Mouse (Mus musculus) limb, embryonic 15.5 days (tissue): ENCODE data around the gene Syt14. TPM values are rescaled to one million over a fixed set of nuclear protein-coding genes. Genes with fewer than 3 reads are reported as not detected.

Experiments
- ATAC-seq: fragments of 200-750 bp; cut with Nextera tagmentation; 2 replicates; pipeline ENCODE4 v1.8.0; 2017; ENCODE audit warnings: low read depth, moderate TSS enrichment; ENCODE audit not compliant: insufficient number of reproducible peaks, low FRiP score, low TSS enrichment
- H3K27ac ChIP-seq: fragments of 300-500 bp; sonication (generic); 2 replicates; pipeline ENCODE4 v1.5.1; 2015; ENCODE audit warnings: moderate library complexity, mild to moderate bottlenecking, inconsistent platforms
- H3K27me3 ChIP-seq: fragments of 300-500 bp; sonication (generic); 2 replicates; pipeline ENCODE4 v1.6.1; 2015; ENCODE audit warnings: inconsistent platforms
- H3K36me3 ChIP-seq: fragments of 300-500 bp; sonication (generic); 2 replicates; pipeline ENCODE4 v1.6.1; 2015; ENCODE audit warnings: inconsistent platforms
- H3K4me1 ChIP-seq: fragments of 300-500 bp; sonication (generic); 2 replicates; pipeline ENCODE4 v1.6.1; 2015; ENCODE audit warnings: inconsistent platforms
- H3K4me2 ChIP-seq: fragments of 300-500 bp; sonication (generic); 2 replicates; pipeline ENCODE4 v1.6.1; 2015; ENCODE audit warnings: mild to moderate bottlenecking, inconsistent platforms
- H3K4me3 ChIP-seq: fragments of 300-500 bp; sonication (generic); 2 replicates; pipeline ENCODE4 v1.5.1; 2015; ENCODE audit warnings: mild to moderate bottlenecking, inconsistent platforms
- H3K9ac ChIP-seq: fragments of 300-500 bp; sonication (generic); 2 replicates; pipeline ENCODE4 v1.6.1; 2015; ENCODE audit warnings: inconsistent platforms
- H3K9me3 ChIP-seq: fragments of 300-500 bp; sonication (generic); 2 replicates; pipeline ENCODE4 v1.6.1; 2016; ENCODE audit warnings: inconsistent platforms
- WGBS: fragments of 180-500 bp; shearing (Covaris S2); methylation state at CpG from one replicate; pipeline ENCODE4 v1.1.7; 2015; 5-methylcytosine and 5-hydroxymethylcytosine counted together
- polyA plus RNA-seq: library from polyadenylated mRNA; unstranded; fragments of >200 nt; fragmentation: Nextera tagmentation; extraction: Ambion mirVana; gene quantifications from 2 replicates; pipeline ENCODE4 v1.2.1, GENCODE M21; 2015

Syt14 gene
- polyA plus RNA-seq, 1 experiment from 2014 or later: 1.5 TPM

DNA sequence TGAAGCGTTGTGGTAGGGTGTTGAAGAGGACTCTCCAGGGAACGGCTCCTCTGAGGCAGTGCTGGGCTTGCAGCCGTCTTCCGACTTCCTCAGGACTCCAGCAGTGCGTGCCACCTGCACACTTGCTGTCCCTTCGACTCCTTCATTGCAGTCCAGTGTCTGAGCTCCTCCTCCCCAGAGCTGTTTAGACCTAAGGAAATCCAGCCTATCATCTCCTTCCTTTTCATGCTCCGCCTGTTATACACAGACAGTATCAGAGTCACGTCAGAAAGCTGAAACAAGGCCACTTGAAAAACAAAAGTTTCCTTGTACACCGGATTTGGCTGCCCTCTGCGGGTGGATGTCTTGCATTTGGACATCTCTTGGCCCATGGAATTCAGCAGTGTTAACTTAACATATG, 138.4 kb downstream of the Syt14 start:
- Histone ChIP-seq H3K9me3 (no peaks in the 10 kb centered on the region), H3K27ac (no peak overlapping the region), H3K27me3 (no peaks in the 10 kb centered on the region), H3K36me3 (no peaks in the 10 kb centered on the region), H3K9ac (no peak overlapping the region), H3K4me3 (no peak overlapping the region), H3K4me2 (no peak overlapping the region), H3K4me1 (no peaks in the 10 kb centered on the region)
- no peak for ATAC-seq
- WGBS: 63% methylated on average over 10 of the region's 10 CpGs

DNA sequence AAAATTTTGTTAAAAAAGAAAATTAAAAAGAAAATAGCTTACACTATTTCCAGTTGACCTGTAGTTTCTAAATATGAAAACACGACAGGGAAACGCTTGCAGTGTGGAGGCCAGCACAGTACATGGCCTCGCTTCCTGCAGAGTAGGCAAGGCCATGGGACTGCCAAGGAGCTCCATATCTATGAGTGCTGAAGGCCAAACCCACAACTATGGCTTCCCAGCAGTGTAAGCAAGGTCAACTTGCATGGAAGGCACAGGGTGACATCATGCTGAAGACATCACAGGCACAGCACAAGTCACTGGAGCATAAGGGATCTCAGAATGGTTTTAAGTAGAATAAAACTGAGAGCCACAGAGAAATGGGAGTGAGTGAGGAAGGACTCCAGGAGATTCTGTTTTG, 139.5 kb downstream of the Syt14 start:
- no peak for ATAC-seq
- Histone ChIP-seq H3K27me3 (no peaks in the 10 kb centered on the region), H3K36me3 (no peaks in the 10 kb centered on the region), H3K9ac (no peak overlapping the region), H3K4me3 (no peak overlapping the region), H3K9me3 (no peaks in the 10 kb centered on the region), H3K27ac (no peak overlapping the region), H3K4me2 (no peak overlapping the region), H3K4me1 (no peaks in the 10 kb centered on the region)
- 94% methylated on average over 3 of the region's 3 CpGs for WGBS

DNA sequence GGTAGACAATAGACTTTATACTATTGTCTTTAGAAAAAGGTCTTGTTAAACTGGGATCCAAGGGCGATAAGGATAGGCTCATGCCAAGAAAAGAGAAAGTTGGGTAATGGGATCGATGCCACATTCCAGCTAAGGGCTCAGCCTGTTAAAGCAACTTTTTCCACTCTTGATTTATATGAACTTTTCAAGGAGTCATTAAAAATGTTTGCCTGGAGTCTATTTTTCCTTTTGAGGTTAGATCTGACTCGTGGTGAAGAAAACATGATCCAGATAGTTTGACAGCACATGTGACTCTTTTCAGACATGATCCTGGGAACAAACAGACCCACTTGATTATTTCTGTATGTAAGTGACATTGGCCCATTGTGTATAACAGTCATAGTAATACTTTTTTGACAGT, 144.9 kb downstream of the Syt14 start:
- 39% methylated on average over 3 of the region's 3 CpGs for WGBS
- no peaks in the 10 kb centered on the region for H3K36me3 ChIP-seq

DNA sequence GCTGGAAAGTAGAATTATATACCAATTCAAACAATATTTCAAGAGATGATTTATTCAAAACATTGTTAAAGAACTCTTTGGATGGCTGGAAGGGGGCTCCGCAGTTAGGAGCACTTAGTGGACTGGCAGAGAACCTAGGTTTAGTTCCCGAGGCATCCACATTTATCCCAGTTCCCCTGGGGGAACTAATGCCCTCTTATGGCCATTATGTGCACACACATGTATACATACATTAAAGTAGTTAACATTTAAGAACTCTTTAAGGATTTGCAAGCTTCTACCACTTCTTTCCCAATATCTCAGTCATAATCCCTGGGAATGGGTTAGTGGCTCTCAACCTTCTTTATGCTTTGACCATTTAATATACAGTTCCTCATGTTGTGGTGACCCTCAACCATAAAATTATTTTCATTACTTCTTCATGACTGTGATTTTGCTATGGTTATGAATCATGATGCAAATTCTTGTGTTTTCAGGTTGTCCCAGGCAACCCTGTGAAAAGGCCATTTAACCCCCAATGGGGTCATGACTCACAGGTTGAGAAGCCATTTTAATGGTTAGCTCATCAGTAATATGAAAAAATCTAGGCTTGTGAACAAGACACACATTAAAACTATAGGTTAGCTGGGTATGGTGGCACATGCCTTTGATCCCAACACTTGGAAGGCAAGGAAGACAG, 152.8 kb downstream of the Syt14 start:
- 74% methylated on average over 2 of the region's 2 CpGs for WGBS
- no peaks in the 10 kb centered on the region for H3K9me3 ChIP-seq
- no peaks in the 10 kb centered on the region for H3K36me3 ChIP-seq
- no peak overlapping the region for H3K4me2 ChIP-seq
- no peaks in the 10 kb centered on the region for H3K4me1 ChIP-seq
- no peak overlapping the region for H3K9ac ChIP-seq
- no peaks in the 10 kb centered on the region for H3K27me3 ChIP-seq
- H3K27ac ChIP-seq: no peak overlapping the region
- H3K4me3 ChIP-seq: no peak overlapping the region
- no peak for ATAC-seq

More for the DNA sequence above, 144.9 kb downstream of the Syt14 start:
- Histone ChIP-seq H3K4me3 (no peak overlapping the region), H3K4me2 (no peak overlapping the region), H3K27me3 (no peaks in the 10 kb centered on the region), H3K9ac (no peak overlapping the region), H3K4me1 (no peaks in the 10 kb centered on the region), H3K9me3 (no peaks in the 10 kb centered on the region), H3K27ac (no peak overlapping the region)
- no peak for ATAC-seq

DNA sequence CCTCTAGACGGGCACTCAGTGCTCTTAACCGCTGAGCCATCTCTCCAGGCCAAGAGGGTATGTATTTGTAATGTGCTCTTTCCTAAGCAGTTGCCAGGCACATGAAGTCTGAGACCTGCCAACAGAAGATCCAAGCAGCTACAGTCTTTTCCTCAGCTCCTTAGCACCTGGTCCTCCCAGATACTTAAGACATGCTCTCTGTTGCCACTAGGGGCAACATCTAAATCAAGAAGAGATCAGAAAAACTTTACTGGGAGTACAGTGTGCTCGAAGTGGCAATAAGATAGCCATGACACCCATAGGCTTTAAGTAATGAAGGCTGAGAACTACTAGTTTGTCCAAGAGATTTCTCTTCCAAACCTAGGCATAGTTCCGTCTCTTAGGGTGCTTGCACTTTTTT, 155.4 kb downstream of the Syt14 start:
- no peak overlapping the region for H3K27ac ChIP-seq
- no peak overlapping the region for H3K4me3 ChIP-seq
- ATAC-seq: no peak
- no peak overlapping the region for H3K9ac ChIP-seq
- no peaks in the 10 kb centered on the region for H3K9me3 ChIP-seq
- H3K36me3 ChIP-seq: no peaks in the 10 kb centered on the region
- 76% methylated on average over 4 of the region's 4 CpGs for WGBS
- no peaks in the 10 kb centered on the region for H3K27me3 ChIP-seq
- no peaks in the 10 kb centered on the region for H3K4me1 ChIP-seq
- no peak overlapping the region for H3K4me2 ChIP-seq

DNA sequence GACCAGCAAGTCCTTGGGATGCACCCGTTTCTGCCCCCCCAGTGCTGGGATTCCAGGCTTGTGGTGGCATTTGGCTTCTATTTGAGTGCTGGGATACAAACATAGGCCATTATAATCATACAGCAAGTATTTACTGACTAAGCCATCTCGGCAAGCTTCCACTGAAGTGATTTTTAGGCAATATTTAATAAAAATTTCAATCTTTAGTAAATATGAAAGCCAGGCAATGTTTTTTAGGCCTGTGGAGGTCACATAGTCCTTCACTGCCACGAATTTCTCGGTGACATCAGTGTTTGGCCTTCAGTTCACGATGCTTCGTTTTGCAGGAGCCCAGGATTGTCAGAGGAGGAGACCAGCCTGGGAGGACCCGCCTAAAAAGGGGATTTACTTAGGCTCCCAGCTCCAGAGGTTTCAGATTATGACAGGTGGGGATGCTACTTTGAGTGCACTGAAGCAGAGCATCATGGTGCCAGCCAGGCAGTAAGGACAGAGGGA, 156.4 kb downstream of the Syt14 start:
- Histone ChIP-seq H3K4me2 (no peak overlapping the region), H3K9me3 (no peaks in the 10 kb centered on the region), H3K4me1 (no peaks in the 10 kb centered on the region), H3K27ac (no peak overlapping the region), H3K9ac (no peak overlapping the region), H3K4me3 (no peak overlapping the region), H3K27me3 (no peaks in the 10 kb centered on the region), H3K36me3 (no peaks in the 10 kb centered on the region)
- 87% methylated on average over 7 of the region's 7 CpGs for WGBS
- no peak for ATAC-seq

DNA sequence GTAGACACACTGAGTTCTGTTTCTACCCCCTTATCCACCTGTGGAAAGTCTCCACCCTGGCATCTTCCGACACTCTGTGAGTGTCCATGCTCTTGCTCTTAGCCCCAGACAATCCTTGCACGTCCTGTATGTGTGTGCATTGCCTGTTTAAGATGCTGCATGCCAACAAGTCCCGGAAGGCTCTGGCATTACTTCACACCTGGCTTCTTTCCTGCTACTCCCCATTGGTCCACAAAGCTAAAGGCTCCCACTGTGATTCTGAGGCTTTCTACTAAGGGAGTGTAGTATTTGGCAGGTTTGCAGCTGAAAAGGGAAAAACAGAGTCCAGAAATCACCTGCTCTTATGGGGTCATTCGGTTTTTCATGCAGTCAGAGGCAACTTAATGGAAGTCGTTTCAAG, 162.7 kb downstream of the Syt14 start:
- Histone ChIP-seq H3K27ac (no peak overlapping the region), H3K4me3 (no peak overlapping the region), H3K9ac (no peak overlapping the region), H3K4me2 (no peak overlapping the region), H3K4me1 (no peaks in the 10 kb centered on the region), H3K9me3 (no peaks in the 10 kb centered on the region), H3K36me3 (no peaks in the 10 kb centered on the region), H3K27me3 (no peaks in the 10 kb centered on the region)
- ATAC-seq: no peak
- WGBS: 45% methylated on average over 5 of the region's 5 CpGs

DNA sequence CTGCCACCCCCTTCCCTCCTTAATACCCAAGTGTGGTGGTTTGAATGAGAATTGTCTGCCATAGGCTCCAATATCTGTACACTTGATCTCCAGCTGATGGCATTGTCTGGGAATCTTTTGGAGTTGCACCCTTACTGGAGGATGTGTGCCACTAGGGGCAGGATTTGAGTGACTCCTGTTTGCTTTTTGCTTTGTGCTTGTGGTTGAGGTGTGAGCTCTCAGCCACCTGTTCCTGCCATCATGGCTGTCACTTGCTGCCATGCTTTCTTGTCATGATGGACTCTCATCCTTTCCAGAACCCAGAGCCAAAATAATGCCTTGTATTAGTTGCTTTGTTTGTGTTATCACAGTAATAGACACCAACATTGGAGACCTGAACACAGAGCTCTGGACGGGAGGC, 165.8 kb downstream of the Syt14 start:
- no peak overlapping the region for H3K4me3 ChIP-seq

DNA sequence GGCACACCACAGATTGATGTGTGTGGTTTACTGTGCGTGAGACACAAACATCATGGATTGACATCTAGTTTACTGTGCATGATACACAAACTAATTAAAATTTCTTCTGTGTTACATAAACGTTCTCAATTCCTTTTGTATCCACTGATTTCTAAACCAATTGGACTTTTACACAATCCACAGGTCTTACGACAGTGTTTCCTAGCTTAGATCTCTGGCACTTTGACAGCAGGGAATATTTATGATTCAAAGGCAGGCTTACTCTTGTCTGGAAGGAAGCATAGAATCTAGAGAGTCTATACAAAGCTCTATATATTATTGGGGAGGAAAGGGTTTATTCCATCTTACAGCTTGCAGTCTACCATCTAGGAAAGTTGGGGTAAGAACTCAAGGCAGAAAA, 171.1 kb downstream of the Syt14 start:
- H3K4me1 ChIP-seq: peaks cover 16% of the 10 kb centered on the region
- H3K36me3 ChIP-seq: no peaks in the 10 kb centered on the region
- no peak for ATAC-seq
- no peaks in the 10 kb centered on the region for H3K9me3 ChIP-seq
- no peak overlapping the region for H3K9ac ChIP-seq
- no peaks in the 10 kb centered on the region for H3K27me3 ChIP-seq
- no peak overlapping the region for H3K4me3 ChIP-seq
- 51% methylated on average over 3 of the region's 3 CpGs for WGBS
- H3K27ac ChIP-seq: no peak overlapping the region
- H3K4me2 ChIP-seq: no peak overlapping the region

More for the DNA sequence above, 165.8 kb downstream of the Syt14 start:
- WGBS: 89% methylated on average over 1 of the region's 1 CpGs
- no peak overlapping the region for H3K4me2 ChIP-seq
- no peak overlapping the region for H3K9ac ChIP-seq
- no peak for ATAC-seq
- no peaks in the 10 kb centered on the region for H3K9me3 ChIP-seq
- H3K27ac ChIP-seq: no peak overlapping the region
- H3K4me1 ChIP-seq: no peaks in the 10 kb centered on the region
- H3K27me3 ChIP-seq: no peaks in the 10 kb centered on the region
- no peaks in the 10 kb centered on the region for H3K36me3 ChIP-seq

DNA sequence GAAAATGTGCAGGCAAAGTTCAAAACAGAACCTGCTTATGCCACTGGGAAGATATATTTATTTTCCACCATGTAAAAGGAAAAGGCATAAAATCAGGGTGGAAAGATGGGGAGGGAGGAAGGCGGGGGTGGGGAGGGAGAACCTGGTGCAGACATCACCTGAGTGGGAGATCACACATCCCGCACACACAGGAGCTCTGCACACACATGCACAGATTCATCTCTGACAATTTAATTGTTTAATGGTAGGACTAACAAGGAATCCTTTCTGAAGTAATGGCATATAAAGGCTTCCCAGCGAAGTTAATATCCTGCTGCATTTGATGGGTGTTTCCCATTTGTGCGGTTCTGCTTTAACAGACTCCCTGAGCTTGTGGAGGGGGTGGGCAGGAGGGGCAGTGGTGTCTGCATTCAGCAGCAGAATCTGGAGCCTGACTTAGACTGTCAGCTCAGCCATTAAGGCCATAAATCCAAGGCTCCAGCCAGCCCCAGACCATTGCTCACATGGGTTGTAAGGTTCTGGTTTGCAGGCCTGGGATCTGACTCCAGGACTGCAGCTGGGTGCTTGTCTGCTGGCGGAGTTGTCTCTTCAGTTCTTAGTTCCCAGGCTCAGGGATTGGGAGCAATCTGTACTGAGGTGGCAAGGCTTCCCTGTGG, 174.1 kb downstream of the Syt14 start:
- H3K27me3 ChIP-seq: no peaks in the 10 kb centered on the region
- no peaks in the 10 kb centered on the region for H3K9me3 ChIP-seq
- WGBS: 31% methylated on average over 5 of the region's 5 CpGs
- H3K4me2 ChIP-seq: no peak overlapping the region
- no peak overlapping the region for H3K9ac ChIP-seq
- H3K4me1 ChIP-seq: peaks cover 33% of the 10 kb centered on the region
- 0 out of 2 replicates have a peak, but pooled peaks have one; percentile 55 for ATAC-seq
- no peak overlapping the region for H3K4me3 ChIP-seq
- H3K36me3 ChIP-seq: no peaks in the 10 kb centered on the region
- peak overlapping the region; percentile 29 for H3K27ac ChIP-seq

DNA sequence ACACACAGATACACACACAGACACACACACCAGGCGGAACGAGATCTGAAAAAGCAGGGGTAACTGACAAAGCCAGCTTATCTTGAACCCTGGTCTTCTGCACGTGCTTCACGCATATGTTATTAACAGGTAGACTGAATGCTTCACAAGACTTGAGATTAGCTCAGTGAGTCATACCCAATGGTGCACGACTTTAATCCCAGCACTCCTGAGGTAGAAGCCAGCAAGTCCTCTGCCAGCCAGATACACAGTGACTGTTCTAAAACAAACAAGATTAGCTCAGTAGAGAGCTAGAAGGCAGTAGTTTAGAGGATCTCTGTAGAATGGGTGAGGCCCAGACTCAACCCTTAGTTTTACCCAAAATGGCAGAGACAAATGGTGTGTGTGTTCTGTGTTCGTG, 175.3 kb downstream of the Syt14 start:
- no peak overlapping the region for H3K9ac ChIP-seq
- no peaks in the 10 kb centered on the region for H3K9me3 ChIP-seq
- ATAC-seq: no peak
- WGBS: 80% methylated on average over 6 of the region's 6 CpGs
- no peaks in the 10 kb centered on the region for H3K36me3 ChIP-seq
- H3K27ac ChIP-seq: no peak overlapping the region
- no peak overlapping the region for H3K4me2 ChIP-seq
- no peaks in the 10 kb centered on the region for H3K27me3 ChIP-seq
- no peak overlapping the region for H3K4me3 ChIP-seq
- peaks cover 40% of the 10 kb centered on the region for H3K4me1 ChIP-seq

DNA sequence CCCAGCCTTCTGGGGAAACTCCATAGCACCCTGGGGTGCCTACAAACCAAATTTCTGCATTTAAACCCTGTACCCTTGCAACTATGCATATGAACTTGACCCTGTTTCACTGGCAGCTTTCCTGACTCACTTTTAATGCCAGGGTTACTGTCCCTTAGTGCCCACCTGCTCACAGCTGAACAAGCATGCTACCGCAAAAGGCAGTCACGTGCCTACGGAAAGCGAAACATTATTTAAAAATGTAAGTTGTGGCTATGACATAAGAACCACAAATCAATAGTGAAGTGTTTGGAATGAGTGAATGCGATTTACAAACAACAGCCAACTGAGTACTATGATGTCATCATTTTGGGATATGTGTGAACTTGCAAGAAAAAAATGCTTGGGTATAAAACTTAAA, 178.0 kb downstream of the Syt14 start:
- H3K27me3 ChIP-seq: no peaks in the 10 kb centered on the region
- WGBS: 63% methylated on average over 5 of the region's 5 CpGs
- no peak overlapping the region for H3K4me2 ChIP-seq
- no peak overlapping the region for H3K27ac ChIP-seq
- no peaks in the 10 kb centered on the region for H3K9me3 ChIP-seq
- ATAC-seq: no peak
- H3K9ac ChIP-seq: no peak overlapping the region
- no peaks in the 10 kb centered on the region for H3K36me3 ChIP-seq
- peaks cover 51% of the 10 kb centered on the region for H3K4me1 ChIP-seq
- no peak overlapping the region for H3K4me3 ChIP-seq
